Mouse (Mus musculus): ENCODE data around the gene Apoc2. TPM values are rescaled to one million over a fixed set of nuclear protein-coding genes. Genes with fewer than 3 reads are reported as not detected.

Apoc2 gene
- polyA plus RNA-seq (2012; fragmentation: generic; extraction: Trizol): not detected

DNA sequence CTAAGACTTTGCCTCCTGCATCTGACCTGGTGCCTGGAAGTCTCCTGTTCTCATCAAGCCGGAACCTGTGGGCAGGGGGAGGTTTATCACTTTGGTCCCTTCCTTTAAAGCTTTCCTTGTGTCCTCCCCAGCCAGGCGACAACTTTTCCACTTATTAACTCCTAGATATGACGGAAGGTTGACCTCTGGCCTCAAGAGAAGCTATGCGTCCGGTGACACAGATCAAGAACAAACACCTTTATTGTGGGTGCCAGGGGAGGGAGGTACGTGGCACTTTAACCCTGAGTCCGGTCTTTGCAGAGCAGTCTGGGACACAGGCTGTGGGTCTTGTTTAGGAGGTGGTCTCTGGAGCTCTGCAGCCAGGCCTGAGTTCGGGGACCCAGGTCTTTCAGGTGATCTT, at the start of gene Apoc2:
Apoc2 (minus strand) TSS at position 70 of the 400 bp plus-strand sequence.
- Histone ChIP-seq H3K4me2 (ENCODE audit: low read depth) (no peak within 1 kb of the TSS), H3K4me3 (no peak within 1 kb of the TSS), H3K79me2 (ENCODE audit: control insufficient read depth, insufficient read depth) (no peaks in the 10 kb centered on the region), H3ac (ENCODE audit: control insufficient read depth, insufficient read length) (no peak within 1 kb of the TSS), H3K36me3 (ENCODE audit: control insufficient read depth, insufficient read depth) (no peaks in the 10 kb centered on the region), H3K27me3 (ENCODE audit: control insufficient read depth, insufficient read depth, insufficient read length) (peaks cover 30% of the 10 kb centered on the region)
- no peak for TF ChIP-seq CEBPB (IDR thresholded peaks at IDR 0.05; ENCODE audit: insufficient read depth, poor library complexity, severe bottlenecking)
- no peak for TF ChIP-seq MYOG (IDR thresholded peaks at IDR 0.05; ENCODE audit: control insufficient read depth in 1 of 3, insufficient read depth in 1 of 3, insufficient read length in 2 of 3, low read depth in 2 of 3)
- TF ChIP-seq USF1 (IDR thresholded peaks at IDR 0.05; ENCODE audit: low read depth): no peak
- TF ChIP-seq POLR2AphosphoS2 (IDR thresholded peaks at IDR 0.05; ENCODE audit: insufficient read length, low read depth): no peak
- TF ChIP-seq TCF12 (IDR thresholded peaks at IDR 0.05; ENCODE audit: insufficient read depth, poor library complexity, severe bottlenecking): no peak
- TF ChIP-seq MAX (IDR thresholded peaks at IDR 0.05; ENCODE audit: low read depth): no peak
- TF ChIP-seq E2F4 (IDR thresholded peaks at IDR 0.05; ENCODE audit: insufficient read depth): no peak
- TF ChIP-seq POLR2A (IDR thresholded peaks at IDR 0.05; ENCODE audit: insufficient read length, low read depth): no peak
- TF ChIP-seq TCF3 (IDR thresholded peaks at IDR 0.05; ENCODE audit: insufficient read length, low read depth): no peak
- no peak for TF ChIP-seq SRF (IDR thresholded peaks at IDR 0.05; ENCODE audit: control insufficient read depth, insufficient read length, low read depth)
- no peak for TF ChIP-seq REST (IDR thresholded peaks at IDR 0.05; ENCODE audit: insufficient read depth, insufficient read length)
- TF ChIP-seq MYOD1 (IDR thresholded peaks at IDR 0.05; ENCODE audit: control insufficient read depth in 1 of 3, insufficient read length in 2 of 3, low read depth in 2 of 3): no peak

DNA sequence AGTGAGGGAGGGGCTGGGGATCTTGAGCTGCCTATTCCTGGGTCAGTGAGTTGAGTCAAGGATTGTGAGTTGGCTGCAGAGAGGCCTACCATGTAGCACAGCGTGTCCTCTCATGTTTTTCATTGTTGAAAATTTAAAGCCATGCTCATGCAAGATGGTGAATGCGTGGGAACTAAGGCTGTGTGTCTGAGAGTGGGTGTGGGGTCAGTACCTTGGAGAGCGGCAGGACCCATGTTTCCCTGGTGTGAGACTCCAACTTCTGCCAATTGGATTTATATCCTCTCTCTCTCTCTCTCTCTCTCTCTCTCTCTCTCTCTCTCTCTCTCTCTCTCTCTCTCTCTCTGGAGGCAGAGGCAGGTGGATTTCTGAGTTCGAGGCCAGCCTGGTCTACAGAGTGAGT, 48.8 kb upstream of the Apoc2 start:
- TF ChIP-seq REST (IDR thresholded peaks at IDR 0.05; ENCODE audit: insufficient read depth, insufficient read length) (peak; percentile 71), MYOD1 (IDR thresholded peaks at IDR 0.05; ENCODE audit: control insufficient read depth in 1 of 3, insufficient read length in 2 of 3, low read depth in 2 of 3) (no peak)
- Histone ChIP-seq H3K36me3 (ENCODE audit: control insufficient read depth, insufficient read depth) (no peaks in the 10 kb centered on the region), H3ac (ENCODE audit: control insufficient read depth, insufficient read length) (no peak overlapping the region), H3K79me2 (ENCODE audit: control insufficient read depth, insufficient read depth) (no peaks in the 10 kb centered on the region), H3K4me3 (no peak overlapping the region), H3K27me3 (ENCODE audit: control insufficient read depth, insufficient read depth, insufficient read length) (no peaks in the 10 kb centered on the region), H3K4me2 (ENCODE audit: low read depth) (no peak overlapping the region)

DNA sequence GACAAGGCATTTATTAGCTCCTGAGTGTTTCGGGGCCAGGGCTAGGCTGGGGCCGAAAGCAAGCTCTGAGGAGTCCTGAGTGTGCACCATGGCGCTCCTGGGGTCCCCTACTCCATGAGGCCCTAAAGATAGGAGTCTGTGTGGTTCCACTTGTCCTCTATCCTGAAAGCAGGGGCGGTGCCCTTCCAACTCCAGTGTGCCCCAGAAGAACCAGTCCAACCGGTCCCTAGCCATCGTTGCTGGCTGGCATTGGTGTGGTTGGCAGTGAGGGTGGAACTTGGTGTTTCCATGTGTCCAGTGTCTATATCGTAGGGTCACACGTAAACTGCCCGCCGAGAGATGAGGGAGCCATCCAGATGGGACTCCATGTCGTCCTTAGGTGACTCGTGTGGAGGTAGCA, 46.4 kb upstream of the Apoc2 start:
- Histone ChIP-seq H3K4me3 (no peak overlapping the region), H3K79me2 (ENCODE audit: control insufficient read depth, insufficient read depth) (no peaks in the 10 kb centered on the region), H3K36me3 (ENCODE audit: control insufficient read depth, insufficient read depth) (no peaks in the 10 kb centered on the region), H3ac (ENCODE audit: control insufficient read depth, insufficient read length) (no peak overlapping the region), H3K27me3 (ENCODE audit: control insufficient read depth, insufficient read depth, insufficient read length) (no peaks in the 10 kb centered on the region), H3K4me2 (ENCODE audit: low read depth) (no peak overlapping the region)
- TF ChIP-seq POLR2A (IDR thresholded peaks at IDR 0.05; ENCODE audit: insufficient read length, low read depth) (no peak), MYOG (IDR thresholded peaks at IDR 0.05; ENCODE audit: control insufficient read depth in 1 of 3, insufficient read depth in 1 of 3, insufficient read length in 2 of 3, low read depth in 2 of 3) (no peak), CEBPB (IDR thresholded peaks at IDR 0.05; ENCODE audit: insufficient read depth, poor library complexity, severe bottlenecking) (no peak), REST (IDR thresholded peaks at IDR 0.05; ENCODE audit: insufficient read depth, insufficient read length) (no peak)

DNA sequence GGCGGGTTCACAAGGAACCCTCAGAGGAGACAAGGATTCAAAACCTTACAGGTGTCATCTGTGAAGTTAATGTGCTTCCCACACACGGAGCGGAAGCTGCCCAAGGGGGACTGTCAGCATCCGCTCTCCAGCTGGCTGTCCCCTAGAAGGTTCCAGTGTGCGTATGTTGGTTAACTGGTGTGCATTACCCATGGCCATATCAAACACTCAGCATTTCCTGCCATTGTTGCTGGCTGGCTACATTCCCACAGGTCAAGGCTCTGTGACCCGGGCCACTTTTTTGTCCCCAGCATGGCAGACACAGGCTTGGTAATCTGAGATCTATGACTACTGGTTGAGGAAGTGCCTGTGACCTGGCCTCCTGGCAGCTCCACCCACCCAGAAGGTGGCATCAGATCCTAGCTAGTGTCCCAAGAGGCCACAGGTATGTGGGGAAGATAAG, 45.0 kb upstream of the Apoc2 start:
- TF ChIP-seq POLR2A (IDR thresholded peaks at IDR 0.05; ENCODE audit: insufficient read length, low read depth) (no peak), CEBPB (IDR thresholded peaks at IDR 0.05; ENCODE audit: insufficient read depth, poor library complexity, severe bottlenecking) (no peak), REST (IDR thresholded peaks at IDR 0.05; ENCODE audit: insufficient read depth, insufficient read length) (no peak), MAX (IDR thresholded peaks at IDR 0.05; ENCODE audit: low read depth) (no peak), MYOD1 (IDR thresholded peaks at IDR 0.05; ENCODE audit: control insufficient read depth in 1 of 3, insufficient read length in 2 of 3, low read depth in 2 of 3) (no peak), MYOG (IDR thresholded peaks at IDR 0.05; ENCODE audit: control insufficient read depth in 1 of 3, insufficient read depth in 1 of 3, insufficient read length in 2 of 3, low read depth in 2 of 3) (no peak), E2F4 (IDR thresholded peaks at IDR 0.05; ENCODE audit: insufficient read depth) (no peak), TCF12 (IDR thresholded peaks at IDR 0.05; ENCODE audit: insufficient read depth, poor library complexity, severe bottlenecking) (no peak), POLR2AphosphoS2 (IDR thresholded peaks at IDR 0.05; ENCODE audit: insufficient read length, low read depth) (no peak), SRF (IDR thresholded peaks at IDR 0.05; ENCODE audit: control insufficient read depth, insufficient read length, low read depth) (no peak), TCF3 (IDR thresholded peaks at IDR 0.05; ENCODE audit: insufficient read length, low read depth) (no peak)
- no peaks in the 10 kb centered on the region for H3K36me3 ChIP-seq (ENCODE audit: control insufficient read depth, insufficient read depth)

DNA sequence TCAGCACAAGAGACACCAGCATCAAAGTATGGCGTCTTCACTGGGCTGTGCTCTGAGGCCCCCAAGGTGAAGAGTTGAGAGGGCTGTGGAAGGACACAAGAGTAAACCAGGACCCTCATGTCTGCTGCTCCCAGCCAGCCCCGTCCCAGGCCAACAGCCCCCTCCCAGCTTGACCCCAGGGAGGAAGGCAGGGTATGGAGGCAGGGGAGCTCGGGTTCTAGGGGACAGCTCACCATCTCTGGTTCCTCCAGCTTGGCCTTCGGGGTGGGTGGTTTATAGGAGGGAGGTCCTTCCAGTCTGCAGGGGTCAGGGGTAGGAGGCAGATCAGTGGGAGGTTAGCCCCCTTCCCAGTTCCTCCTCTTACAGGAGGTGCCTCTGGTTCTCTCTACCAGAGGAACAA, 41.5 kb upstream of the Apoc2 start:
- TF ChIP-seq TCF3 (IDR thresholded peaks at IDR 0.05; ENCODE audit: insufficient read length, low read depth): no peak
- no peak for TF ChIP-seq REST (IDR thresholded peaks at IDR 0.05; ENCODE audit: insufficient read depth, insufficient read length)
- no peaks in the 10 kb centered on the region for H3K36me3 ChIP-seq (ENCODE audit: control insufficient read depth, insufficient read depth)
- no peak overlapping the region for H3K4me2 ChIP-seq (ENCODE audit: low read depth)
- H3K4me3 ChIP-seq: no peak overlapping the region
- no peak overlapping the region for H3ac ChIP-seq (ENCODE audit: control insufficient read depth, insufficient read length)
- no peaks in the 10 kb centered on the region for H3K27me3 ChIP-seq (ENCODE audit: control insufficient read depth, insufficient read depth, insufficient read length)
- peaks cover 8% of the 10 kb centered on the region for H3K79me2 ChIP-seq (ENCODE audit: control insufficient read depth, insufficient read depth)

More for the DNA sequence above, 45.0 kb upstream of the Apoc2 start:
- Histone ChIP-seq H3K27me3 (ENCODE audit: control insufficient read depth, insufficient read depth, insufficient read length) (no peaks in the 10 kb centered on the region), H3K4me2 (ENCODE audit: low read depth) (no peak overlapping the region), H3ac (ENCODE audit: control insufficient read depth, insufficient read length) (no peak overlapping the region), H3K4me3 (no peak overlapping the region), H3K79me2 (ENCODE audit: control insufficient read depth, insufficient read depth) (no peaks in the 10 kb centered on the region)

Measured in myocyte (in vitro differentiated cells).